Mouse (Mus musculus): Measurements from ENCODE around the gene Rpa2. TPM values are rescaled to one million over a fixed set of nuclear protein-coding genes. Genes with fewer than 3 reads are reported as not detected.
"Not testable (repeated sequence)": the region's sequence is repeated elsewhere in the genome, so short reads cannot be mapped to it uniquely, and the experiment has no call there.

Rpa2 gene
- total RNA-seq (2022), result 10 to 100 TPM; 13.3 to 15.7 (median 15.1) TPM

- DNase-seq (ENCODE audit: low spot score in 2 of 2), result peak; percentile 99 to 100
Measured at GRCm38 (mm10) chr4:132767914-132768876, at the start of gene Rpa2. Gene Rpa2 (plus strand): TSS chr4:132768332.

DNA sequence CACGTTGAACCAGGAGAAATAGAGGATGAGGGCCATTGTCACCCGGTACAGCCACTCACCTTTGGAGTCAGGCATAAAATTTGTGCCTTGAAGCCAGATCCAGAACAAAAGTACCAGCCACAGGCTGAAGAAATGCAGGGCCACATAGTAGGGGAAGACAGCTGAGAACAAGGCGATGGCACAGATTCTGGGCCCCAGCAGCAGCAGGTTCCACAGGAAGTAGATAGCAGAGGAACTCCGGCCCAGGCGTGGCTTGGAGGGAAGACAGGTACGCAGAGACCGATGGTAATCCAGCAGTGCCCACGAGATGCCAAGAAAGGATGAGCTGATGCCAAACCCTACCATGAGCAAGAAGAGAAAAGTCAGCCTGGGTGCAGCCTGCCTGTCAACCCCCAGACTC lies 39.9 kb upstream of the Rpa2 start:
- DNase-seq (ENCODE audit: low spot score in 2 of 2), result no peak

DNA sequence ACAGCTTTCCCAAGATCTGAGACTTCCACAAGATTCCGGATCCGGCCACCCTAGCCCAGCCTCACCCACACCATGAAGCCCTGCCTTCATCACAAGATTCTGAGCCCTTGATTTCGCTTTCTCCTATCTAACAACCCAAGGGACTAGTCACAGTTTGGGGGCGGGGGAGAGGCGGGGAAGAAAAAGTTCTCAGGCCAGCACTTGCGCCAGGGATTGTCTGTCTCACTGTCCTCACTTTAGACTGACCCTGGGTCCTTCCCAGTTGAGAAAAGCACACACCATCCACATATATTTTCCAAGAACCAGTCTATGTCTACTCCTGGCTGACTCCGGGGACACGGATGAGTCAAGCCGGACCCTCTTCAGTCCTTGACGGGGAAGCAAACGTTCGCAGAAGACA lies 36.5 kb upstream of the Rpa2 start:
- DNase-seq (ENCODE audit: low spot score in 2 of 2), result no peak

GRCm38 (mm10) chr4:132732148-132732684 lies 35.9 kb upstream of the Rpa2 start, which contains the start of gene Xkr8:
Gene Xkr8 (minus strand): TSS chr4:132732546.
- DNase-seq (ENCODE audit: low spot score in 2 of 2), result peak; percentile 44 to 49

- DNase-seq (ENCODE audit: low spot score in 2 of 2), result no peak
Measured at GRCm38 (mm10) chr4:132733071-132733770, 34.9 kb upstream of the Rpa2 start.

DNA sequence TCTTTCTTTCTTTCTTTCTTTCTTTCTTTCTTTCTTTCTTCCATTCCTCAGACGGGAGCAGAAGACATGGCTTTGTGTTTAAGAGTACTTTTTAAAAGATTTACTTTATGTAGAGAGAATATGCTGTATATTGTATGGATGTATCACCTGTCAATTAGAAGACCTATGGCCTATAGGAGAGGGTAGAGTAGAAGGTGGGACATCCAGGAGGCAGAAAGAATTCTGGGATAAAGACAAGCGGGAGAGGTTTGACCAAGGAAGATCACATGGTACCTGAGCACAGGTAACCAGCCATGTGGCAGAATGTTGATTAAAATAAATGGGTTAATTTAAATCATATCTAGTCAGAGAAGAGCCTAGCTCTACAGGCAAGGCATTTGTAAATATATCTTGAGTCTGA lies 33.4 kb upstream of the Rpa2 start:
- no peak for DNase-seq (ENCODE audit: low spot score in 2 of 2)

DNA sequence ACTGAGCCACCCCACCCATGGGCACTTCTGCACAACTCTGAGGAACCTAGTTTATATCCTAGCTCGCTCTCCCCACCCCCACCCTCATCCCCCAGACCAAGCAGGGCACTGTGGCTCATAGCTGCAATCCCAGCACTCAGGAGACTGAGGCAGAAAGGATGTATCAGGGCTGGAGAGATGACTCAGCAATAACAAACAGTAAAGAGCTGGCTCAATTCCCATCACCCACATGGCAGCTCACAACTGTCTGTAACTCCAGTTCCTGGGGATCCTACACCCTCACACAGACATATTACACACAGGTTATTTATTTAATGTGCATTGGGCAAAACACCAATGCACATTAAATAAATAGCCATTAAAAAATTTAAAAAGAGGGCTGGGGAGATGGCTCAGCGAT lies 32.7 kb upstream of the Rpa2 start:
- no peak for DNase-seq (ENCODE audit: low spot score in 2 of 2)

- DNase-seq (ENCODE audit: low spot score in 2 of 2), result no peak
Measured at GRCm38 (mm10) chr4:132735894-132736293, 32.2 kb upstream of the Rpa2 start.

- not testable (repeated sequence) for DNase-seq (ENCODE audit: low spot score in 2 of 2)
Measured at GRCm38 (mm10) chr4:132737154-132737553, 31.0 kb upstream of the Rpa2 start.

DNA sequence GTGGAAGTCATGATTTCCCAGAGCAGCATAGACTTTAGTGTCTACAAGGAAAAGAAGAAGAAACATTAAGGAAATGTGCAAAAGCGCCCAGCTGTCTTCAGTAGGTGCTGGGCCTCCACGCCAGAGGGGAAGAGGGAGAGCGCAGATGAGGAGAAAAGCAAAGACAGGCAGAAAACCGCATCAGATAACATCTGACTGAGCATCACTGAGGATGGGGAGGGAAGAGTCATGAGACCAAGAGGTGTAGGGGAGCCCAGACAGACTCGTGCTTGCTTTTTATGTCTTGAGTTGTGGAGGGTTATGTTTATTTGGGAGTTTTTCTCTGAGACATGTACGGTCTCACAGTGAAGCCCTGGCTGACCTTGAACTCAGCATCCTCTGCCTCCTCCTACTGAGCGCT lies 26.6 kb upstream of the Rpa2 start:
- no peak for DNase-seq (ENCODE audit: low spot score in 2 of 2)

DNA sequence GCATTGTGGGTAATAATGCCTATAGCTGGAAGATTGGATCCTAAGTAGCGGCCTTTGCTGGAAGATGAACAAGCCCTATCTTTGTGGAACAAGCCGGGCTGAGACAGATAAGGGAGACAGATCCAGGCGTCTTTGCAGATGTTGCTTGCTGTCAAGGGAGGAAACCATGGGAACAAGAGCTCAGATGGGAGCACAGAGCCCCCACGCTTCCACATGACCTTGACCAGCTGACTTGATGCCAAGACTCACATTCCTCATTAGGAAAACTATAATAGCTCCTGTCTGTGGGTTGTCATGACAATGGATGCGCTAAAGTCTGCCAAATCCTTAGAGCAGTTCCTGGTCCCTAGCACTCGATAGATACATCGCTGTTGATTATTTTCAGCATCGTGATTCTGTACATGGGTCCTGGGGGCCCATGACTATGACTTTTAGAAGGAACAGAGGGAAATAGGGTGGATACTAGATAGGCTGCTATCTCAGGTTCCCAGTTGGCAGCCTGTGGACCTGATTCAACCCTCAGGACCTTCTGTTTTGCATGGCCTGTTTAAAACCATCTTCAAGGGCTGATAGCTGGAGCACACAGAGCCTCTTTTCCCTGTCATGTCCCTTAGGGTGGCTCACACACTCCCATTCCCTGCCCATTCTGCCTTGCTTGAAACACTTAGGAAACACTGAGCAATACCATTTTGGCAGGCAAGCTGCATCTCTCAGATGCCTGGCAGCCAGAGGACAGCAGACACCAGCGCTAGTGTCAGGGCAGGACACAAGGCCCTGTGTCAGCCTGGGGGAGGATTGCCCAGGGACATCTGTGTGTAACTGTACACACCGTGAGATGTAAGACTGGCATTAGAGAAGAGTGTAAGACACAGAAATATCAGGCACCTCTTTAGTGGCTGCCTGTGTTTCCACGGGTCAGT lies 23.9 kb upstream of the Rpa2 start:
- DNase-seq (ENCODE audit: low spot score in 2 of 2), result peak; percentile 68 to 78

- no peak for DNase-seq (ENCODE audit: low spot score in 2 of 2)
Measured at GRCm38 (mm10) chr4:132746911-132747517, 21.1 kb upstream of the Rpa2 start.

GRCm38 (mm10) chr4:132747664-132748259 lies 20.4 kb upstream of the Rpa2 start:
- no peak for DNase-seq (ENCODE audit: low spot score in 2 of 2)

- DNase-seq (ENCODE audit: low spot score in 2 of 2), result no peak
Measured at GRCm38 (mm10) chr4:132748778-132749177, 19.4 kb upstream of the Rpa2 start.

DNA sequence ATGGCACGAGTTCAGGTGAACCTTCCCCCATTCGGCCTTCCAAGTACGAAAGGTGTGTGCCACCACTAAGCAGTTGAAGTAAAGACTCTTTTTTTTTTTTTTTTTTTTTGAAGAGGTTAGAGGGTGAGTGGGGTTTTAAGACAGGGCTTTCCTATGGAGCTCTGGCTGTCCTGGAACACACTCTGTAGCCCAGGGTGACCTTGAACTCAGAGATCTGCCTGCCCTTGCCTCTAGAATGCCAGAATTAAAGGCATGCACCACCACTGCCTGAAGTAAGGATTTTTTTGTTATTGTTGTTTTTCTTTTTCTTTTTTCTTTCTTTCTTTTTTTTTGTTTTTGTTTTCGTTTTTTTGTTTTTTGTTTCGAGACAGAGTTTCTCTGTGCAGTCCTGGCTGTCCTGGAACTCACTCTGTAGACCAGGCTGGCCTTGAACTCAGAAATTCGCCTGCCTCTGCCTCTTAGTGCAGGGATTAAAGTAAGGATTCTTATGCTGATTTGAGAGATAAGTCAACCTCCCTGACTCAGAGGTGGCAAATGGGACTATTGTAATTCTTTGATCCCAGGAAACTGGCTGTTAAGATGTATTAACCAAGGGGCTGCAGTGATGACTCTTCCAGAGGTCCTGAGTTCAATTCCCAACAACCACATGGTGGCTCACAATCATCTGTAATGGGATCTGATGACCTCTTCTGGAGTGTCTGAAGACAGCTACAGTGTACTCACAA lies 18.7 kb upstream of the Rpa2 start:
- DNase-seq (ENCODE audit: low spot score in 2 of 2), result no peak

DNA sequence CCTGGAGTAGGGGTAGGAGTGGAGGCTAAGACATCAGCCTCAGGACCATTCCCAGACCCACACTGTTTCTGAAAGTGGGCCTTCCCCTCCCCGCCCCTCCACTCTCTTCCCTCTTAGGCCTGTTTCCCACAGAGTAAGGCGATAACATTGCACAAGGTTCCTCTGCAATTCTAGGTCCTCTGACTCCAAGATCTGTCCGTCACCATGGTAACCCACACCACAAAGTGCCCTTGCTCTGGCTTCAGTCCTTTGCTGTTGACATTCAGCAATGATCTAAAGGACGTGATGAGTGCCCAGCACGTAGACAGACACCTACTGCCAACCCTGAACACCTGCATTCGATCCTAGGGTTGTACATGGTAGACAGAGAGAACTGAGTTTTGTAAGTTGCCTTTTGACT lies 15.1 kb upstream of the Rpa2 start:
- no peak for DNase-seq (ENCODE audit: low spot score in 2 of 2)

- peak; percentile 67 to 69 for DNase-seq (ENCODE audit: low spot score in 2 of 2)
Measured at GRCm38 (mm10) chr4:132756974-132757373, 11.2 kb upstream of the Rpa2 start, which contains the start of gene Smpdl3b. Gene Smpdl3b (minus strand): TSS chr4:132757252.

GRCm38 (mm10) chr4:132757633-132758351 lies 10.3 kb upstream of the Rpa2 start:
- DNase-seq (ENCODE audit: low spot score in 2 of 2), result no peak

GRCm38 (mm10) chr4:132760296-132760695 lies 7.8 kb upstream of the Rpa2 start:
- DNase-seq (ENCODE audit: low spot score in 2 of 2), result no peak

All from layer of hippocampus, adult 8-10 months (tissue).